Mouse (Mus musculus) CH12.LX (cell line): Measurements from ENCODE around the gene Pom121l2. TPM values are rescaled to one million over a fixed set of nuclear protein-coding genes. Genes with fewer than 3 reads are reported as not detected.

Experiments used
- DNase-seq: peaks from one replicate; pipeline ENCODE4 v3.0.0-alpha.2; 2013; ENCODE audit errors: extremely low read depth
- H3K27ac ChIP-seq: 2 replicates; pipeline ENCODE4 v1.5.1; 2012; ENCODE audit warnings: low read depth, mild to moderate bottlenecking, control low read depth, moderate library complexity; ENCODE audit not compliant: insufficient read depth
- H3K27me3 ChIP-seq: replicated peaks from 2 replicates; pipeline ENCODE3; 2012; ENCODE audit warnings: inconsistent platforms
- H3K36me3 ChIP-seq, 2 experiments: replicated peaks in 1 of 2; 2 replicates each; pipeline versions ENCODE3 to v1.6.1; 2012; ENCODE audit warnings: inconsistent platforms in 1 of 2, low read length in 1 of 2, mild to moderate bottlenecking in 1 of 2, mixed read lengths in 1 of 2, moderate library complexity in 1 of 2; ENCODE audit not compliant: control insufficient read depth in 1 of 2, insufficient read depth in 1 of 2
- H3K4me1 ChIP-seq, 2 experiments: 2 replicates each; pipeline ENCODE4 v1.6.1; 2012; ENCODE audit warnings: inconsistent platforms in 1 of 2, moderate library complexity in 1 of 2; ENCODE audit not compliant: insufficient read depth in 2 of 2, control insufficient read depth in 1 of 2
- H3K4me2 ChIP-seq: 2 replicates; pipeline ENCODE4 v1.6.1; 2012; ENCODE audit warnings: low read depth, mild to moderate bottlenecking, control low read depth; ENCODE audit not compliant: poor library complexity, insufficient read depth, severe bottlenecking
- H3K4me3 ChIP-seq, 3 experiments: fragments of 150-350 bp in 1 of 3; sonication (generic) in 1 of 3; replicated peaks in 1 of 3; 2 replicates each; pipeline versions ENCODE3 to v1.5.1; 2011 to 2012; ENCODE audit warnings: low read depth in 2 of 3, low read length in 2 of 3, mild to moderate bottlenecking in 2 of 3, moderate library complexity in 2 of 3, control low read depth in 1 of 3, improper control_type of control experiment in 1 of 3, inconsistent platforms in 1 of 3, mixed read lengths in 1 of 3; ENCODE audit not compliant: poor library complexity in 1 of 3
- H3K79me2 ChIP-seq: replicated peaks from 2 replicates; pipeline ENCODE4 v1.6.1; 2012; ENCODE audit warnings: mild to moderate bottlenecking, moderate library complexity; ENCODE audit not compliant: control insufficient read depth, poor library complexity, insufficient read depth, severe bottlenecking; ENCODE audit errors: extremely low read depth
- H3K9ac ChIP-seq: 2 replicates; pipeline ENCODE4 v1.6.1; 2012; ENCODE audit warnings: low read depth, mild to moderate bottlenecking, control low read depth, moderate library complexity; ENCODE audit not compliant: insufficient read depth
- H3K9me3 ChIP-seq: replicated peaks from 2 replicates; pipeline ENCODE3; 2012; ENCODE audit warnings: low read length, inconsistent platforms, mixed read lengths
- BHLHE40 ChIP-seq: IDR thresholded peaks from 2 replicates; pipeline ENCODE4 v1.6.1; 2011; ENCODE audit warnings: mild to moderate bottlenecking, low read depth, low read length, improper control_type of control experiment
- CHD1 ChIP-seq: IDR thresholded peaks from 2 replicates; pipeline ENCODE4 v1.6.1; 2012; ENCODE audit warnings: low read depth, low read length, improper control_type of control experiment, inconsistent platforms
- CHD2 ChIP-seq: IDR thresholded peaks from 2 replicates; pipeline ENCODE4 v1.6.1; 2011; ENCODE audit warnings: low read length, improper control_type of control experiment
- CTCF ChIP-seq, 2 experiments: IDR thresholded peaks in 1 of 2; conservative IDR thresholded peaks in 1 of 2; 2 replicates each; pipeline ENCODE4 v1.5.1; 2011 to 2012; ENCODE audit warnings: low read depth in 2 of 2, low read length in 2 of 2, improper control_type of control experiment in 1 of 2, inconsistent platforms in 1 of 2, mild to moderate bottlenecking in 1 of 2, moderate library complexity in 1 of 2
- E2F4 ChIP-seq: IDR thresholded peaks from 2 replicates; pipeline ENCODE4 v1.6.1; 2011; ENCODE audit warnings: low read depth, low read length, improper control_type of control experiment; ENCODE audit not compliant: insufficient replicate concordance
- ELF1 ChIP-seq: IDR thresholded peaks from 2 replicates; pipeline ENCODE4 v1.6.1; 2014; ENCODE audit warnings: low read depth, mild to moderate bottlenecking, inconsistent platforms, low read length, improper control_type of control experiment
- EP300 ChIP-seq: IDR thresholded peaks from 2 replicates; pipeline ENCODE4 v1.6.1; 2011; ENCODE audit warnings: low read length, improper control_type of control experiment
- ETS1 ChIP-seq: conservative IDR thresholded peaks from 2 replicates; pipeline ENCODE4 v1.6.1; 2012; ENCODE audit warnings: low read depth, mild to moderate bottlenecking, inconsistent platforms, low read length, improper control_type of control experiment, moderate library complexity
- GABPA ChIP-seq: IDR thresholded peaks from 2 replicates; pipeline ENCODE4 v1.6.1; 2012; ENCODE audit warnings: low read depth, low read length, improper control_type of control experiment, inconsistent platforms; ENCODE audit not compliant: insufficient replicate concordance
- HCFC1 ChIP-seq: IDR thresholded peaks from 2 replicates; pipeline ENCODE4 v1.6.1; 2012; ENCODE audit warnings: low read depth, mild to moderate bottlenecking, inconsistent platforms, low read length, improper control_type of control experiment
- IRF4 ChIP-seq: IDR thresholded peaks from 2 replicates; pipeline ENCODE4 v1.6.1; 2014; ENCODE audit warnings: low read depth, mild to moderate bottlenecking, inconsistent platforms, low read length, improper control_type of control experiment
- JUN ChIP-seq: IDR thresholded peaks from 2 replicates; pipeline ENCODE4 v1.6.1; 2011; ENCODE audit warnings: low read depth, mild to moderate bottlenecking, low read length, improper control_type of control experiment, moderate library complexity; ENCODE audit not compliant: insufficient read depth
- JUND ChIP-seq: conservative IDR thresholded peaks from 2 replicates; pipeline ENCODE4 v1.6.1; 2011; ENCODE audit warnings: low read depth, low read length, improper control_type of control experiment
- KAT2A ChIP-seq: IDR thresholded peaks from 2 replicates; pipeline ENCODE4 v1.6.1; 2012; ENCODE audit warnings: low read length, improper control_type of control experiment, inconsistent platforms; ENCODE audit not compliant: insufficient replicate concordance
- MAFK ChIP-seq: IDR thresholded peaks from 2 replicates; pipeline ENCODE4 v1.6.1; 2011; ENCODE audit warnings: low read length, improper control_type of control experiment; ENCODE audit not compliant: insufficient replicate concordance
- MAX ChIP-seq: IDR thresholded peaks from 2 replicates; pipeline ENCODE4 v1.6.1; 2011; ENCODE audit warnings: low read length, improper control_type of control experiment
- MAZ ChIP-seq: IDR thresholded peaks from 2 replicates; pipeline ENCODE4 v1.6.1; 2012; ENCODE audit warnings: low read depth, mild to moderate bottlenecking, inconsistent platforms, low read length, improper control_type of control experiment, moderate library complexity
- MEF2A ChIP-seq: IDR thresholded peaks from 2 replicates; pipeline ENCODE4 v1.6.1; 2014; ENCODE audit warnings: low read depth, mild to moderate bottlenecking, inconsistent platforms, low read length, improper control_type of control experiment, borderline replicate concordance
- MXI1 ChIP-seq: IDR thresholded peaks from 2 replicates; pipeline ENCODE4 v1.6.1; 2011; ENCODE audit warnings: mild to moderate bottlenecking, low read depth, low read length, improper control_type of control experiment
- MYC ChIP-seq: IDR thresholded peaks from 2 replicates; pipeline ENCODE4 v1.6.1; 2011; ENCODE audit warnings: low read depth, mild to moderate bottlenecking, improper control_type of control experiment, low read length
- NELFE ChIP-seq: IDR thresholded peaks from 2 replicates; pipeline ENCODE4 v1.6.1; 2011; ENCODE audit warnings: low read depth, low read length, improper control_type of control experiment
- NRF1 ChIP-seq: IDR thresholded peaks from 2 replicates; pipeline ENCODE4 v1.6.1; 2014; ENCODE audit warnings: low read depth, mild to moderate bottlenecking, inconsistent platforms, low read length, improper control_type of control experiment, moderate library complexity
- PAX5 ChIP-seq: IDR thresholded peaks from 2 replicates; pipeline ENCODE4 v1.6.1; 2012; ENCODE audit warnings: low read length, inconsistent platforms, mixed read lengths
- POLR2AphosphoS2 ChIP-seq: IDR thresholded peaks from 2 replicates; pipeline ENCODE4 v1.6.1; 2011; ENCODE audit warnings: low read depth, low read length, improper control_type of control experiment
- RAD21 ChIP-seq: IDR thresholded peaks from 2 replicates; pipeline ENCODE4 v1.6.1; 2011; ENCODE audit warnings: low read depth, mild to moderate bottlenecking, low read length, improper control_type of control experiment, moderate library complexity
- RCOR1 ChIP-seq: conservative IDR thresholded peaks from 2 replicates; pipeline ENCODE4 v1.6.1; 2012; ENCODE audit warnings: low read depth, mild to moderate bottlenecking, inconsistent platforms, low read length, improper control_type of control experiment
- SIN3A ChIP-seq: IDR thresholded peaks from 2 replicates; pipeline ENCODE4 v1.6.1; 2012; ENCODE audit warnings: low read length, improper control_type of control experiment, inconsistent platforms
- SMC3 ChIP-seq: IDR thresholded peaks from 2 replicates; pipeline ENCODE4 v1.6.1; 2011; ENCODE audit warnings: low read depth, low read length, improper control_type of control experiment
- TBP ChIP-seq: conservative IDR thresholded peaks from 2 replicates; pipeline ENCODE4 v1.6.1; 2011; ENCODE audit warnings: low read depth, low read length, improper control_type of control experiment
- TCF12 ChIP-seq: IDR thresholded peaks from 2 replicates; pipeline ENCODE4 v1.6.1; 2014; ENCODE audit warnings: low read depth, mild to moderate bottlenecking, inconsistent platforms, low read length, improper control_type of control experiment
- UBTF ChIP-seq: IDR thresholded peaks from 2 replicates; pipeline ENCODE4 v1.6.1; 2012; ENCODE audit warnings: low read depth, mild to moderate bottlenecking, inconsistent platforms, low read length, improper control_type of control experiment, moderate library complexity
- USF1 ChIP-seq: IDR thresholded peaks from 2 replicates; pipeline ENCODE4 v1.6.1; 2014; ENCODE audit warnings: low read depth, mild to moderate bottlenecking, inconsistent platforms, low read length, improper control_type of control experiment
- USF2 ChIP-seq: conservative IDR thresholded peaks from 2 replicates; pipeline ENCODE4 v1.6.1; 2011; ENCODE audit warnings: low read depth, low read length, improper control_type of control experiment
- ZC3H11A ChIP-seq: IDR thresholded peaks from 2 replicates; pipeline ENCODE4 v1.6.1; 2012; ENCODE audit warnings: low read depth, mild to moderate bottlenecking, inconsistent platforms, low read length, improper control_type of control experiment
- ZKSCAN1 ChIP-seq: IDR thresholded peaks from 2 replicates; pipeline ENCODE4 v1.6.1; 2012; ENCODE audit warnings: low read depth, inconsistent platforms, low read length, improper control_type of control experiment, borderline replicate concordance
- ZMIZ1 ChIP-seq: IDR thresholded peaks from 2 replicates; pipeline ENCODE4 v1.6.1; 2012; ENCODE audit warnings: low read depth, mild to moderate bottlenecking, inconsistent platforms, low read length, improper control_type of control experiment
- ZNF384 ChIP-seq: IDR thresholded peaks from 2 replicates; pipeline ENCODE4 v1.6.1; 2012; ENCODE audit warnings: low read depth, low read length, improper control_type of control experiment, inconsistent platforms
- dilution Hi-C: fragments of 300-500 bp; cut with MboI; formaldehyde crosslinking; loops from 2 replicates; pipeline ENCODE4 v1.14.3; 2020; ENCODE audit warnings: low sequenced_read_pairs; ENCODE audit not compliant: extremely low pct_unique_long_range_greater_than_20kb, extremely low pct_ligation_motif_present
- in situ Hi-C: fragments of 300-500 bp; cut with MboI; formaldehyde crosslinking; loops from 3 replicates; pipeline ENCODE4 v1.14.3; 2019; ENCODE audit warnings: low sequenced_read_pairs, low pct_ligation_motif_present, low pct_unique_long_range_greater_than_20kb, mixed read lengths
- polyA plus RNA-seq: library from polyadenylated mRNA; unstranded; fragments of >175 nt; gene quantifications from 2 replicates; pipeline ENCODE4 v1.2.1, GENCODE M21; 2012; ENCODE audit warnings: low read depth; ENCODE audit not compliant: insufficient read length
- total RNA-seq, 2 experiments: library from RNA; depleted of rRNA; stranded (reverse); fragments of 300-350 nt in 1 of 2; fragments of >200 nt in 1 of 2; gene quantifications; 2 replicates each; pipeline ENCODE4 v1.2.3; 2012 to 2014

Pom121l2 gene
- total and polyA plus RNA-seq, 3 experiments = not detected

GRCm38 (mm10) chr13:22015479-22016450, 34.8 kb downstream of the Pom121l2 start:
- H3K27ac ChIP-seq = no peak overlapping the region
- dilution Hi-C loops (no loop called here), in situ Hi-C loops (loop anchor here (25.0 kb wide), 1 partner anchor 603 kb away; the partner anchor contains the start of gene Zkscan3)
- no peaks in the 10 kb centered on the region for H3K9me3 ChIP-seq
- H3K27me3 ChIP-seq = peaks cover 46% of the 10 kb centered on the region
- peak; percentile 95 for DNase-seq
- peak overlapping the region; percentile 18 to 28 (median 27) for H3K4me3 ChIP-seq
- H3K4me1 ChIP-seq = peaks cover 0 to 10% of the 10 kb centered on the region in 2 experiments; a peak in 2 of 4 replicates
- peak overlapping the region; percentile 80 for H3K4me2 ChIP-seq
- H3K36me3 ChIP-seq = no peaks in the 10 kb centered on the region
- no peaks in the 10 kb centered on the region for H3K79me2 ChIP-seq
- peak overlapping the region; percentile 14; the same call in 1 of the 2 replicates for H3K9ac ChIP-seq
- TF ChIP-seq EP300 = no peak
- TF ChIP-seq HCFC1 = no peak
- TF ChIP-seq PAX5 = no peak
- TF ChIP-seq USF2 = no peak
- peak; percentile 98 for TF ChIP-seq TBP
- TF ChIP-seq E2F4 = peak; percentile 86; the same call in 1 of the 2 replicates
- peak; percentile 80; the same call in 1 of the 2 replicates for TF ChIP-seq MYC
- TF ChIP-seq BHLHE40 = no peak
- no peak for TF ChIP-seq RCOR1
- TF ChIP-seq SIN3A = no peak
- no peak for TF ChIP-seq MEF2A
- TF ChIP-seq UBTF = no peak
- no peak for TF ChIP-seq MAX
- TF ChIP-seq CHD2 = no peak
- no peak for TF ChIP-seq ZKSCAN1
- no peak for TF ChIP-seq GABPA
- peak; percentile 95 for TF ChIP-seq ELF1
- peak in 1 of 2 experiments; percentile 23; a peak in 1 of 4 replicates for TF ChIP-seq CTCF (conservative IDR thresholded peaks at IDR 0.05 in 1 of 2, IDR thresholded peaks at IDR 0.05 in 1 of 2; ENCODE audit: low read depth in 2 of 2, low read length in 2 of 2)
- TF ChIP-seq MAFK = peak; percentile 95
- TF ChIP-seq JUN = 0 out of 2 replicates have a peak, but pooled peaks have one; percentile 29
- TF ChIP-seq KAT2A = no peak
- TF ChIP-seq TCF12 = no peak
- peak; percentile 60; the same call in 1 of the 2 replicates for TF ChIP-seq NRF1
- no peak for TF ChIP-seq CHD1
- no peak for TF ChIP-seq USF1
- TF ChIP-seq MXI1 = no peak; the same call in 1 of the 2 replicates
- TF ChIP-seq RAD21 = no peak
- 0 out of 2 replicates have a peak, but pooled peaks have one; percentile 13 for TF ChIP-seq IRF4
- no peak for TF ChIP-seq NELFE
- peak; percentile 97 for TF ChIP-seq ZNF384
- TF ChIP-seq ETS1 = no peak
- no peak for TF ChIP-seq POLR2AphosphoS2
- no peak for TF ChIP-seq ZMIZ1
- no peak for TF ChIP-seq MAZ
- TF ChIP-seq JUND = 0 out of 2 replicates have a peak, but pooled peaks have one; percentile 34
- no peak for TF ChIP-seq SMC3
- TF ChIP-seq ZC3H11A = no peak
